ENCODE assay signal across 9 mouse cellular contexts in genomic region chr7:80422759-80423480, GRCm38 (mm10). TPM values are rescaled to one million over a fixed set of nuclear protein-coding genes. Genes with fewer than 3 reads are reported as not detected.
DNase-seq lines count a peak whose midpoint lies in the region; ATAC-seq lines count a peak whose summit lies in the region.
"Had no signal": no experiment of that assay in that cellular context is flagged by ENCODE, and none has a peak within 500 bp of the region (broad histone marks: within the 10 kb centered on the region; RNA-seq: fewer than 3 reads in every experiment).

No protein-coding gene starts in this region.

- peaks cover 3% of the 10 kb centered on the region for H3K4me1 ChIP-seq in forebrain, embryonic 12.5 days
- H3K4me1 ChIP-seq in forebrain, embryonic 10.5 days = peaks cover 9% of the 10 kb centered on the region
- peaks cover 4% of the 10 kb centered on the region for H3K4me1 ChIP-seq in heart, embryonic 11.5 days (ENCODE audit: control insufficient read depth, insufficient read depth, low read length)
- peaks cover 7% of the 10 kb centered on the region; the same call in 1 of the 2 replicates for H3K4me1 ChIP-seq in limb, embryonic 12.5 days (replicated peaks)
- peaks cover 7% of the 10 kb centered on the region; the same call in 1 of the 2 replicates for H3K4me1 ChIP-seq in stomach, embryonic 15.5 days
- H3K4me1 ChIP-seq: neural tube, embryonic 13.5 days had no signal

- WGBS in forebrain, embryonic 12.5 days = 26% methylated on average over 20 of the region's 20 CpGs
- WGBS in forebrain, embryonic 10.5 days = 27% methylated on average over 20 of the region's 20 CpGs
- WGBS in heart, embryonic 11.5 days (ENCODE audit: insufficient replicate concordance) = 11% methylated on average over 20 of the region's 20 CpGs
- WGBS in limb, embryonic 12.5 days = 21% methylated on average over 20 of the region's 20 CpGs
- WGBS in stomach, embryonic 15.5 days = 9% methylated on average over 20 of the region's 20 CpGs

- H3K36me3 ChIP-seq in forebrain, embryonic 12.5 days (replicated peaks) = no peaks in the 10 kb centered on the region
- no peaks in the 10 kb centered on the region for H3K36me3 ChIP-seq in forebrain, embryonic 10.5 days (replicated peaks)
- H3K36me3 ChIP-seq in heart, embryonic 11.5 days (ENCODE audit: control insufficient read depth, insufficient read depth, low read length) = no peaks in the 10 kb centered on the region
- H3K36me3 ChIP-seq in limb, embryonic 12.5 days = no peaks in the 10 kb centered on the region
- no peaks in the 10 kb centered on the region for H3K36me3 ChIP-seq in stomach, embryonic 15.5 days
- H3K36me3 ChIP-seq: neural tube, embryonic 13.5 days had no signal

- ATAC-seq in forebrain, embryonic 12.5 days (ENCODE audit: low FRiP score) = no peak
- no peak for ATAC-seq in heart, embryonic 11.5 days (replicated peaks; ENCODE audit: insufficient number of reproducible peaks, low FRiP score, low TSS enrichment)
- no peak for ATAC-seq in limb, embryonic 12.5 days (ENCODE audit: insufficient number of reproducible peaks, insufficient read depth, low FRiP score, low TSS enrichment, low read depth)
- ATAC-seq in stomach, embryonic 15.5 days (ENCODE audit: insufficient read depth, low FRiP score, low read depth) = peak; percentile 41; the same call in 1 of the 2 replicates

- no peak overlapping the region for H3K4me3 ChIP-seq in forebrain, embryonic 12.5 days (replicated peaks)
- H3K4me3 ChIP-seq in forebrain, embryonic 10.5 days = no peak overlapping the region
- peak overlapping the region; percentile 19 for H3K4me3 ChIP-seq in heart, embryonic 11.5 days (ENCODE audit: low read depth, low read length)
- no peak overlapping the region for H3K4me3 ChIP-seq in limb, embryonic 12.5 days (replicated peaks)
- H3K4me3 ChIP-seq in stomach, embryonic 15.5 days (replicated peaks) = peak overlapping the region; percentile 18; the same call in 1 of the 2 replicates
- H3K4me3 ChIP-seq: neural tube, embryonic 13.5 days had no signal

- H3K27me3 ChIP-seq in forebrain, embryonic 12.5 days = no peaks in the 10 kb centered on the region
- no peaks in the 10 kb centered on the region; the same call in 1 of the 2 replicates for H3K27me3 ChIP-seq in forebrain, embryonic 10.5 days (ENCODE audit: poor library complexity, severe bottlenecking)
- no peaks in the 10 kb centered on the region for H3K27me3 ChIP-seq in heart, embryonic 11.5 days (ENCODE audit: control insufficient read depth, insufficient read depth, low read length)
- no peaks in the 10 kb centered on the region for H3K27me3 ChIP-seq in limb, embryonic 12.5 days
- no peaks in the 10 kb centered on the region for H3K27me3 ChIP-seq in stomach, embryonic 15.5 days (replicated peaks)
- H3K27me3 ChIP-seq: neural tube, embryonic 13.5 days had no signal

- H3K9me3 ChIP-seq in forebrain, embryonic 12.5 days = no peaks in the 10 kb centered on the region
- H3K9me3 ChIP-seq in forebrain, embryonic 10.5 days = no peaks in the 10 kb centered on the region
- H3K9me3 ChIP-seq in heart, embryonic 11.5 days (replicated peaks; ENCODE audit: control insufficient read depth, low read length) = no peaks in the 10 kb centered on the region
- H3K9me3 ChIP-seq in limb, embryonic 12.5 days = no peaks in the 10 kb centered on the region
- no peaks in the 10 kb centered on the region for H3K9me3 ChIP-seq in stomach, embryonic 15.5 days
- H3K9me3 ChIP-seq: neural tube, embryonic 13.5 days had no signal

- H3K27ac ChIP-seq in forebrain, embryonic 12.5 days = no peak overlapping the region
- no peak overlapping the region for H3K27ac ChIP-seq in forebrain, embryonic 10.5 days
- H3K27ac ChIP-seq in heart, embryonic 11.5 days (ENCODE audit: low read depth, low read length) = no peak overlapping the region
- H3K27ac ChIP-seq in limb, embryonic 12.5 days = no peak overlapping the region
- peak overlapping the region; percentile 42; the same call in 1 of the 2 replicates for H3K27ac ChIP-seq in stomach, embryonic 15.5 days
- H3K27ac ChIP-seq: neural tube, embryonic 13.5 days had no signal

- H3K4me2 ChIP-seq in forebrain, embryonic 12.5 days = peak overlapping the region; percentile 1; the same call in 1 of the 2 replicates
- peak overlapping the region; percentile 60 for H3K4me2 ChIP-seq in heart, embryonic 11.5 days
- H3K4me2 ChIP-seq in limb, embryonic 12.5 days = peak overlapping the region; percentile 35
- peak overlapping the region; percentile 49 for H3K4me2 ChIP-seq in stomach, embryonic 15.5 days
- H3K4me2 ChIP-seq: neural tube, embryonic 13.5 days had no signal

- DNase-seq in forebrain, embryonic 10.5 days (ENCODE audit: extremely low spot score, low spot score) = no peak
- DNase-seq in testis, postnatal 10 days (ENCODE audit: low spot score) = peak; percentile 62
- no peak for DNase-seq in testis, postnatal 14 days (ENCODE audit: low spot score)
- no peak for DNase-seq in ovary, postnatal 10 days (ENCODE audit: low spot score)

- H3K9ac ChIP-seq in forebrain, embryonic 12.5 days = no peak overlapping the region
- H3K9ac ChIP-seq in heart, embryonic 11.5 days (ENCODE audit: low read depth, low read length) = 0 out of 2 replicates have a peak overlapping the region, but pooled peaks have one; percentile 18
- H3K9ac ChIP-seq in limb, embryonic 12.5 days (replicated peaks) = no peak overlapping the region
- H3K9ac ChIP-seq in stomach, embryonic 15.5 days = no peak overlapping the region
- H3K9ac ChIP-seq: neural tube, embryonic 13.5 days had no signal

RNA-seq across cellular contexts. Expression of gene Furin, which starts 17.7 kb away (rescaled TPM):
- 3.3 and 4.3 TPM in 2 replicates for polyA plus RNA-seq in forebrain, embryonic 12.5 days (2016; fragmentation: Nextera tagmentation; extraction: Ambion mirVana)
- polyA plus RNA-seq in forebrain, embryonic 10.5 days (2016; fragmentation: Nextera tagmentation; extraction: Ambion mirVana) = 3.3 and 3.9 TPM in 2 replicates
- polyA plus RNA-seq in heart, embryonic 11.5 days (2014; fragmentation: Nextera tagmentation; extraction: Ambion mirVana) = 16.0 and 23.5 TPM in 2 replicates
- polyA plus RNA-seq in limb, embryonic 12.5 days (2016; fragmentation: Nextera tagmentation; extraction: Ambion mirVana) = 10.7 and 13.2 TPM in 2 replicates
- polyA plus RNA-seq in stomach, embryonic 15.5 days (2015; fragmentation: Nextera tagmentation; extraction: Ambion mirVana) = 11.6 and 12.5 TPM in 2 replicates

RNA-seq across cellular contexts. Expression of gene Fes, which starts 35.2 kb away (rescaled TPM):
- polyA plus RNA-seq in forebrain, embryonic 12.5 days (2016; fragmentation: Nextera tagmentation; extraction: Ambion mirVana) = 6.6 and 7.4 TPM in 2 replicates
- 7.2 and 9.2 TPM in 2 replicates for polyA plus RNA-seq in forebrain, embryonic 10.5 days (2016; fragmentation: Nextera tagmentation; extraction: Ambion mirVana)
- polyA plus RNA-seq in heart, embryonic 11.5 days (2014; fragmentation: Nextera tagmentation; extraction: Ambion mirVana) = 4.7 and 7.1 TPM in 2 replicates
- polyA plus RNA-seq in limb, embryonic 12.5 days (2016; fragmentation: Nextera tagmentation; extraction: Ambion mirVana) = 10.2 and 11.0 TPM in 2 replicates
- polyA plus RNA-seq in stomach, embryonic 15.5 days (2015; fragmentation: Nextera tagmentation; extraction: Ambion mirVana) = 12.5 and 13.5 TPM in 2 replicates

RNA-seq across cellular contexts. Expression of gene Man2a2, which starts 51.7 kb away (rescaled TPM):
- polyA plus RNA-seq in forebrain, embryonic 12.5 days (2016; fragmentation: Nextera tagmentation; extraction: Ambion mirVana) = 23.8 and 26.0 TPM in 2 replicates
- polyA plus RNA-seq in forebrain, embryonic 10.5 days (2016; fragmentation: Nextera tagmentation; extraction: Ambion mirVana) = 17.0 and 17.8 TPM in 2 replicates
- polyA plus RNA-seq in heart, embryonic 11.5 days (2014; fragmentation: Nextera tagmentation; extraction: Ambion mirVana) = 12.3 and 12.7 TPM in 2 replicates
- 25.7 and 31.7 TPM in 2 replicates for polyA plus RNA-seq in limb, embryonic 12.5 days (2016; fragmentation: Nextera tagmentation; extraction: Ambion mirVana)
- polyA plus RNA-seq in stomach, embryonic 15.5 days (2015; fragmentation: Nextera tagmentation; extraction: Ambion mirVana) = 16.3 and 16.4 TPM in 2 replicates

Comparison
In these comparisons a context has a peak if more than half of its experiments do, and no peak if none do; other contexts are left out.
1. H3K4me2 ChIP-seq: peak in every context shown above with its lines; median percentile 60 in heart, embryonic 11.5 days; 49 in stomach, embryonic 15.5 days; 35 in limb, embryonic 12.5 days; 1 in forebrain, embryonic 12.5 days.
2. H3K4me3 ChIP-seq: peak in heart, embryonic 11.5 days (single experiment) and stomach, embryonic 15.5 days (single experiment); none in forebrain, embryonic 12.5 days (single experiment), forebrain, embryonic 10.5 days (single experiment) and limb, embryonic 12.5 days (single experiment).